Mouse (Mus musculus) urinary bladder, postnatal 25 days (tissue): ENCODE measurements around the gene Elavl3.
"Not testable (repeated sequence)": the region's sequence is repeated elsewhere in the genome, so short reads cannot be mapped to it uniquely, and the experiment has no call there.

ENCODE experiments used
- DNase-seq: peaks from one replicate; pipeline ENCODE4 v3.0.0; 2022; ENCODE audit warnings: low spot score

Gene Elavl3

GRCm38 (mm10) chr9:22051958-22052254, at the start of gene Elavl3:
TSS of gene Elavl3 (minus strand) at chr9:22052023.
- no peak for DNase-seq

- DNase-seq, result no peak
These were observed 48.1 kb upstream of the Elavl3 start for GRCm38 (mm10) chr9:22099922-22100321.

DNA sequence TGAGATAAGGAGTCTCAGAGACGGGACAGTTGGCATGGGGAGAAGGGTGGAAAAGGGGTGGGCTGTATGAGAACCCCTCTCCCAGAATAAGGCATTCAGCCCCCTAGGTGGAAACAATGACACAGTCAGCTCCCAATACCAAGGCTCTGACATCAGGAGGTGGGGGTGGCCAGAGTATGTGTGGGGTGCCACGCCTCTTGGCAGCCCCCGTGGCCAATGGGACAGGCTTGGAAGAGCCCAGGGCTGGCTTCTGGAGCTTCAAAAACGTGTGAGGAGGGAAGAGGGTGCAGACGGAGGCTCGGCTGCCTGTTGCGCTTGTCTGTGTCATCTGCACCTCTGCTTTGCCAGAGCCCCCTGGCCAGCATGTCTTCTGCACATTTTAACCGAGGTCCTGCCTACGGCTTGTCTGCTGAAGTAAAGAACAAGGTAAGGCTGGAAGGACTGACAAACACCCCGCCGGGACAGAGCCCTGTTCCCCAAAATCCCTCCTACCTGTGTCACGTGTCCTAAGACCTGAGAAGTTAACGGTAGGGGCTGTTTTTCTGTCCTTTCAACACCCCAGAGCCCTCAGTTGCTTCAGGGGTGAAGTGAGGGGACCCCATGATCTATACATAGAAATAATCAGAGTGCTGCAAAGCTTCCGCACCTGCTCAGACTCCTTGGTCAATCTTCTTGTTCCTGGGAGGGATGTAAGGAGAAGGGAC, 47.3 kb upstream of the Elavl3 start, which contains the start of gene Cnn1:
Gene Cnn1 (plus strand): TSS at position 224 of the 704 bp plus-strand sequence.
- DNase-seq, result no peak

- peak; percentile 87 for DNase-seq
These were observed 44.1 kb upstream of the Elavl3 start for GRCm38 (mm10) chr9:22095854-22096307.

- DNase-seq, result no peak
These were observed 40.9 kb upstream of the Elavl3 start for GRCm38 (mm10) chr9:22092746-22093145.

- no peak for DNase-seq
These were observed 38.2 kb upstream of the Elavl3 start for GRCm38 (mm10) chr9:22089986-22090385.

DNA sequence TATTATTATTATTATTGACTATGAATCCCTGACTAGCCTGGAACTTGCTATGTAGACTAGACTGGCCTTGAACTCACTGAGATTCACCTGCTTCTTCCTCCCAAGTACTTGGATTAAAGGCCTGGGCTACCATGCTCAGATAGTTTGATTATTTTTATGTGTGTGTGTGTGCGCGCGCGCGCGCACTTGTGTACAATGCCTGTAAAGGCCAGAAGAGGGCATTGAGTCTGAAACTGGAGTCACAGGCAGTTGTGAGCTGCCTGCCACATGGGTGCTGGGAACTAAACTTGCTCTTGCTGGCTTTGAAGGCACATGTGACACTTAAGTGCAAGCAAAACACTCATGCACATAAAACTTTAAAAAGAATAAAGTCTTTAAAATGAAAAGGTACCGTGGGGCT, 37.5 kb upstream of the Elavl3 start:
- DNase-seq, result no peak

DNA sequence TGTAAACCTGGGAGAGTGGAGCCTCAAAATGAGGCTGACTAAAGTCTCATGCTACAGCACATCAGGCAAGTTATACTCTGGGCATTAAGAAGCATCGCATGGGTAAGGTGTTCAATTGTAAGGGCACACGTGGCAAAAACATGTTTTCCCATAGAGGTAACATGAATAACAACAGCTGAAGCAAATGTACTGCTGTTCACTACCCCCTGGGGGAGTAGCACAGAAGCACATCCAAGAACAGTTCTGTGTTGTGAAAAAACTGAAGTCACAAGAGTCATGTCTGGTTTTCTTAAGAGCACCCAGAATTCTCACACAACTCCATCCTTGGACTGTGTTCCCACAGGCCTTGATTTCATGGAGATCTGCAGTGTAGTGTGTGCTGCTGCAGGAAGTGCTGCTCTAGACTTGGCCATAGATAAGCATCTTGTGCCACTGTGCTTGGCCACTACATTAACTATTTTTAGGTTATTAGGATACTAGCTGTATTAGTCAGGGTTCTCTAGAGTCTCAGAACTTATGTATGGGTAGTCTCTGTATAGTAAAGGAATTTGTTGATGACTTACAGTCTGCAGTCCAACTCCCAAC, 35.3 kb upstream of the Elavl3 start:
- DNase-seq, result no peak

DNA sequence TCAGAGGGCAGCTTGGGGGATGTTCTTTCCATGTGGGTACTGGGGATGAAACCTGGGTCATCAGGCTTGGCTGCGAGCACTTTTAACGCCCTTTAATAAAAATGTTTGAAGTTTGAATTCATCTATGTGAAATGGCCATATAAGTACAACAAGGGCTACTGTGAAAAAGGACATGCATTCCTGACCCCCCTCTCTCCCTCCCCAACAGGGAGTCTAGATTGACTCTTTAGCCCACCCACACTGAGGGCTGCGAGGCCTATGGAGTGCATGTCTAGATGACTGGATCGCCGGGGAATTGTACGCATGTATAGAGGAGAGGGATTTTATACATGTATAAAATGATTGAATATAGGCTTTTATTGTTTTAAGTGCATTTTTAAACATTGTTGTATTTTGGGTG, 34.2 kb upstream of the Elavl3 start:
- no peak for DNase-seq

DNA sequence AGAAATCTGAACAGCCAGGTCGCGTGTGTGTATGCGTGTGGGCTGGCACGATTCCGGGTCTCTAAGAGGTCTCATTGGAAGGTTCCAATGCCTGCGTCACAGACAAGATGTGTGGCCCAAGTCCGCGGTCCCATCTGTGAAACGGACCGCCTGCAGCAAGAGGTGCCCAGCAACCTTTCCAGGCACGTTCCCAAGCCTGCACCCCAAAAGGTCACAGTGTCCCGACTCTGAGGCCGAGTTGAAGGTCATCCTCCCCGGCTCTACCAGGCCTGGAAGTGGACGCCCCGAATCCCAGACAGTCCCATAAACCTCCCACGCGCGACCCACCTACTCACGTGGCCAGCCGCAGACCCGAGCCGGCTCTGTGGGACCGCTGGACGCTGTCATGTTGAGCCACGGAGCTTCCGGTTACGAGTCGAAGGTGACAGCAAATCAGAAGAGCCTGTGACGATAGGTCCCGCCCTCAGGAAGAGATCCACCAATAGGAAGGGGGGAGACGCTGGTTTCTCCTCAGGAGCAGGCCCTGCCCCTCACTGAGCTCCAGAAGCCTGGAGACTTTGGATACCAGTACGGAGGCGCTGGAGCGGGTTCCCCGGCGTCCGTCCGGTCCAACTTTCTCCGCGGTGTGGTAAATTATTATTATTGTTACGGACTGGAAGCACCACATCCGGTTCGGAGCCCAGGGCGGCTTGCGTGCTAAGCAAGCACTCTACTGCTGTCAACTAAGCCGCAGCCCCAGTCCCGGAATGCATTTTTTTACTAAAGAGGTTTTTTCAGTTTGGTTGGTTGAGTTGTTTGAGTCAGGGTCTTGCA, 33.4 kb upstream of the Elavl3 start, which contains the start of gene Ecsit:
Gene Ecsit (minus strand): TSS at position 417 of the 813 bp plus-strand sequence.
- DNase-seq, result peak; percentile 79

DNA sequence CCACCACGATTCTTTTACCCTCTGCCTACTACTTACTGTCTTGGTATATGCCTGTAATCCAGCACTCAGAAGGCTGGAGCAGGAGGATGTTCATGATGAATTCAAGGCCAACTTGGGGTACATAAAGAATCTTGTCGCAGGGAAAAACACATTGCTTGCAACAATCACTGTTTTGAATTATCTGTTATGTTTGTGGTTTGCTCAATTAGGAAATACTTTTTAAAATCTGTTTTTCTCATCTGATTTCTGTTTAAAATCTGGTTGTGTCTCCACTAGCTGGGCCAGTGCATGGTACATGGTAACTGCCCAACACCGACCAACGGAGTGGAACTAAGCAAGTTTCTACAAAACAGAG, 32.8 kb upstream of the Elavl3 start:
- DNase-seq, result no peak

GRCm38 (mm10) chr9:22076223-22076622, 24.4 kb upstream of the Elavl3 start:
- no peak for DNase-seq

DNA sequence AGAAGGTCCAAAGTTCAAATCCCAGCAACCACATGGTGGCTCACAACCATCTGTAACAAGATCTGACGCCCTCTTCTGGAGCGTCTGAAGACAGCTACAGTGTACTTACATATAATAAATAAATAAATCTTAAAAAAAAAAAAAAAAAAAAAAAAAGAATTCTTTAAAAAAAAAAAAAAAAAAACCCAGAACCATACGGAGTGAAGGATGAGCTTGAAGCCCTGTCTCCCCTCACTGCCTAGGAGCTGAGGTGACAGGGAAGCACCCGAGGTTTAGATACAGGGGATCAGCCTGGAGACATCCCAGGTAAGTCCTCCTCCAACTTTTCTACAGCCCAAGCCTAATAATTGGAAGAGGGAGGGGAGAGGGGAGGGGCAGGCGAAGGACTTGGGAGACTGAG, 24.0 kb upstream of the Elavl3 start:
- not testable (repeated sequence) for DNase-seq

DNA sequence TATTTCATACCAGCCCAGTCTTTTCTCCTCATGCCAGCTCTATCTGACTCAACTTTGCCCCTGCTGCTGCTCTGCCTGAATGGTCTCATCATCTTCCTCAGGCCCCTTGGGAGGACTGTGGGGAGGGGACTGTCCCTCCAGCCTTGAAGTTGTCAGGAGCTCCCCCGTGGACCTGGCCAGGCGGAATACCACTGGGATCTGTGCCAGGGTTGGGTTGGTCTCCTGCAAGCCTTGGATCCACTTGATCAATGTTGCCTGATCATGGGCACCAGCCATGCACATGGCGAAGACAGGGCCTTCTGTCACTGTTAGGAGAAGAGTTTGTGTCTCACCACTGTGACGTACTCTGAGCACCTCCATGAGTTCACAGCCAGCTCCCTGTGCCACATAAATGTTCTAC, 20.5 kb upstream of the Elavl3 start:
- no peak for DNase-seq

DNA sequence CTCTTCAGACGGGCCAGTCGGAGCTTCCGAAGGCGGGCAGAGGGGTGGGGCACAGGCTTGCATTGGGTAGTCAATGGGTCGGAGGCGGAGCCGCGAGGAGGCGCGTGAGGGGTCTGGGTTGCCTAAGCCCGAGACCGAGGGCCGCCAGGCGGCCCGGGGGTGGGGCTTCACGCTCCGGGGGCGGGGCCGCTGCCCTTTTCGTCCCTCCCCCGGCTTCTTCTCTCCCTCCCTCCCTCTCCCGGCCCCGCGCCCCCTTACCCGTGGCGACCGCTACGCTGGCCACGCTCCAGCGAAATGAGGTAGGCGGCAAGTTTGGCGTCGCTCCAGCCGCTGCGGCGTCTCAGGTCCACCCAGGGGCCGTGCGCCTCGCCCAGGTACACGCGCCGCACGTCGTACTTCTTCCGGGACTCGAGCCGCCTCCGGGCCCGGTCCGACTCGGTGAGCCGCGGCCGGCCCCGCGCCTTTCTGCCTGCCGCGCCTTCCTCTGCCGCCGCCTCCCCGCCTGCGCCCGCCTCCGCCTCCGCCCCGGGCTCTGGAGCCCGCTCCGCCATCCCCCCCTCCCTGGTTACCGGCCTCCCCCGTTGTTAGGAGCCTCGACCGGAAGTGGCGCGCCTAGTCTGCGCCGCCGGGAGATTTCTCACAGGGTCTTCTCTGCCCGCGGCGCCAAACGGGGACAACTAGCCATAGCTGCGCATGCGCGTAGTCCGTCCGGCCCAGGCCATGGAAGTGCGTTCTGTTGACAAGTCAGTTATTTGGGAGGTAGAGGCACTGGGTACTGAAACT, 19.2 kb upstream of the Elavl3 start, which contains the start of the genes Gm49318 and Zfp653:
Gene Gm49318 (minus strand): TSS at position 469 of the 783 bp plus-strand sequence.
Gene Zfp653 (minus strand): TSS at position 586 of the 783 bp plus-strand sequence.
- peak; percentile 94 for DNase-seq

DNA sequence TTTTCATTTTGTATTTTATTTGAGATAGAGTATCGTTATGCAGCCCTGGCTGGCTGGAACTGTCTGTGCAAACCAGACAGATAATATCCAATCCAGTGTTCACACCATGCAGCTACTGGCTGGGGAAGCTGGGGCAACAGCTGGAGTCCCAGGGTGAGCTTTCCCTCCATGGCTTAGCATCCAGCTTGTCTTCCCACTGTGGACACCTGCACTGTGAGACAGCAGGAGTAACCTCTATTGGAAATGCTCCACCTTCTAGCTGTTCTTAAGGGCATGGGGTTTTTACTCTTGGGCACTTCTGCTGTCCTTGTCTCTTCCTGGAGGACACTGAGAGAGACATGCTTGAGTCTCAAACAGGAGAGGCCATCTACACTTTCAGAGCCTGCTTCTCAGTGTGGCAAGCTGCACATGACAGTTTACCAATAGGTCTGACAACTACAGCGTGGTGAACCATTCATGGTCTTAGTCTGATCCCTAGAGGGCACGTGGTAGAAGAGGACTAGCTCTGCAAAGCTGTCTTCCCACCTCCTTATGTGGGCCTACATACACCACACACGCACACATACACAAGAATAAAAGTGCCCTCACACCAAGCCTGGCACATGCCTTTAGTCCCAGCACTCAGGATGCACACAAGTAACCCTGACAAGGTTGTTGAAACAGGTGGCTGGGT, 18.2 kb upstream of the Elavl3 start:
- no peak for DNase-seq

- no peak for DNase-seq
These were observed 15.4 kb upstream of the Elavl3 start for GRCm38 (mm10) chr9:22067195-22067594.

- peak; percentile 58 for DNase-seq
These were observed 14.6 kb upstream of the Elavl3 start for GRCm38 (mm10) chr9:22066433-22066832.

DNA sequence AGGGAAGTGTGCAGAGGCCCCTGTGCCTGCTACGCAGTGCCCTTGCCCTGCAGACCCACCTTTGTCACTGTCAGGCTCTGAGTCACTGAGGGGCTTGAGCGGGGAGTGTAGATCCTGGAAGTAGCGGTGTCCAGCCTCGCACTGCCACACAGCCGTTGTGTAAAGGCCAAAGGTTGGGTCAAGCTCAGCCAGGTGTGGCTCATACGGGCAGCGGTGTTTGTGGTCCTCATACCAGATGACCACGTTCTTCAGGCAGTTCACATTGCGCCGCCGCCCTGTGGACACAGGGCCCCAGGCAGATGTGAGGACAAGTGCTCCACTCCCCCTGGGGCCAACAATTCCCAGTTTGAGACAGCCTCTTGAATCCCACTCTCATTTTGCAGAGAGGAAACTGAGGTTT, 13.8 kb upstream of the Elavl3 start:
- DNase-seq, result no peak

- DNase-seq, result no peak
These were observed 12.5 kb upstream of the Elavl3 start for GRCm38 (mm10) chr9:22064341-22064740.

GRCm38 (mm10) chr9:22061339-22061738, 9.5 kb upstream of the Elavl3 start:
- no peak for DNase-seq
